ENCODE assay signal across 15 mouse cellular contexts in the genomic region with DNA sequence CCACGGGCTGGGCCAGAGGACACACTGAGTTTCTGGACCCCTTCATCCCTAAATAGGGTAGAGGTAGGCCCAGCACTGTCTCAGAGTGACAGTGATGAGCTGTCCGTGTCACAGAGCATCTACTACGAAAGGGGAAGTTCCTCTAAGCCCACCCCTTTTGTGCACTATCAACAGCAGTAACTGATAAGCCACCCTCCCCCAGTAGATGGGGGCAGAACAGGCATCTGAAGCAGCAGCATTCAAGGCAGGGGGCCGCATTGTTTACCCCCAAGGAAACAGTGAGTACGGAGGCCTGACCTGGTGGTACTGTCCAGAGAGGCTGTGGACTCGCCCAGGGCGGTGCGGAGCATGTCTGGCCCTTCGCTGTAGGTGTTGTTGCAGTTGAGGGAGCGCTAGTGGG.
"Had no signal": no experiment of that assay in that cellular context is flagged by ENCODE, and none has a peak within 500 bp of the region (broad histone marks: within the 10 kb centered on the region; RNA-seq: fewer than 3 reads in every experiment).

No protein-coding gene starts in this region.

- ATAC-seq: lung, postnatal 0 days; midbrain, embryonic 15.5 days had no signal

- H3K27ac ChIP-seq: layer of hippocampus, adult 2 months; limb, embryonic 13.5 days; liver, embryonic 14.5 days; midbrain, embryonic 15.5 days; neural tube, embryonic 13.5 days had no signal

- H3K4me1 ChIP-seq: limb, embryonic 13.5 days; midbrain, embryonic 15.5 days had no signal

- H3K27me3 ChIP-seq: limb, embryonic 13.5 days; midbrain, embryonic 15.5 days; neural tube, embryonic 13.5 days had no signal

- H3K4me2 ChIP-seq: limb, embryonic 13.5 days; midbrain, embryonic 11.5 days; midbrain, embryonic 15.5 days; neural tube, embryonic 13.5 days had no signal

- H3K9me3 ChIP-seq: limb, embryonic 13.5 days; megakaryocyte, embryonic 14.5 days; midbrain, embryonic 15.5 days; neural tube, embryonic 13.5 days had no signal

- H3K9ac ChIP-seq: limb, embryonic 13.5 days; liver, embryonic 14.5 days; midbrain, embryonic 15.5 days; neural tube, embryonic 13.5 days had no signal

- DNase-seq: kidney, adult 8-10 months; kidney, postnatal 10 days; kidney, postnatal 4 days; lung, adult 2 months; lung, postnatal 36 days; right cerebral cortex, postnatal 14 days; thymus, postnatal 4 days had no signal

- H3K4me3 ChIP-seq: layer of hippocampus, adult 2 months; limb, embryonic 13.5 days; megakaryocyte, embryonic 14.5 days; midbrain, embryonic 15.5 days; neural tube, embryonic 13.5 days had no signal
